Mouse (Mus musculus) cerebellum, adult 2 months (tissue): Measurements from ENCODE around the gene Galr3. TPM values are rescaled to one million over a fixed set of nuclear protein-coding genes. Genes with fewer than 3 reads are reported as not detected.
A peak's percentile ranks its signal among the peaks of the same experiment; 100 is the strongest.

Experiments
- DNase-seq, 2 experiments: peaks; one replicate each; pipeline ENCODE4 v3.0.0; 2021
- H3K27ac ChIP-seq: fragments of 200-500 bp; 2 replicates; pipeline ENCODE4 v1.5.1; 2012; ENCODE audit warnings: low read length, control low read depth, inconsistent platforms; ENCODE audit not compliant: insufficient read depth
- H3K27me3 ChIP-seq: fragments of 200-500 bp; 2 replicates; pipeline ENCODE4 v1.6.1; 2012; ENCODE audit warnings: inconsistent platforms, mild to moderate bottlenecking, low read length, moderate library complexity; ENCODE audit not compliant: control insufficient read depth, insufficient read depth
- H3K4me1 ChIP-seq: fragments of 200-500 bp; 2 replicates; pipeline ENCODE4 v1.6.1; 2011; ENCODE audit warnings: low read length; ENCODE audit not compliant: control insufficient read depth, insufficient read depth
- H3K4me3 ChIP-seq: fragments of 200-500 bp; replicated peaks from 2 replicates; pipeline ENCODE3; 2011; ENCODE audit warnings: mild to moderate bottlenecking, low read depth, low read length, control low read depth; ENCODE audit not compliant: insufficient read depth
- CTCF ChIP-seq: fragments of 200-500 bp; IDR thresholded peaks from 2 replicates; pipeline ENCODE4 v1.5.1; 2011; ENCODE audit warnings: low read depth, mild to moderate bottlenecking, control low read depth, low read length, moderate library complexity, borderline replicate concordance; ENCODE audit not compliant: insufficient read depth
- POLR2A ChIP-seq: fragments of 200-500 bp; IDR thresholded peaks from 2 replicates; pipeline ENCODE4 v1.6.1; 2011; ENCODE audit warnings: low read length, control low read depth, borderline replicate concordance; ENCODE audit not compliant: insufficient read depth
- WGBS: fragments of 180-500 bp; shearing (Covaris S2); methylation state at CpG from one replicate; pipeline ENCODE4 v1.1.7; 2018; 5-methylcytosine and 5-hydroxymethylcytosine counted together
- polyA plus RNA-seq: library from polyadenylated mRNA; depleted of rRNA; stranded (reverse); fragments of >200 nt; gene quantifications from 2 replicates; pipeline ENCODE4 v1.2.3, GENCODE M21; 2012; rRNA removed

Gene Galr3
- polyA plus RNA-seq, 1 experiment: 0.26 TPM

GRCm38 (mm10) chr15:79073752-79074151 is 32.1 kb downstream of the Galr3 start:
- no peak overlapping the region for H3K4me3 ChIP-seq
- TF ChIP-seq POLR2A (no peak), CTCF (no peak)
- H3K27ac ChIP-seq: no peak overlapping the region

GRCm38 (mm10) chr15:79074446-79074845 is 32.8 kb downstream of the Galr3 start:
- H3K27me3 ChIP-seq: no peaks in the 10 kb centered on the region
- DNase-seq: no peak
- peak overlapping the region; percentile 100 for H3K4me3 ChIP-seq
- 39% methylated on average over 10 of the region's 10 CpGs for WGBS
- peak overlapping the region; percentile 86; the same call in 1 of the 2 replicates for H3K27ac ChIP-seq
- TF ChIP-seq POLR2A: no peak
- no peak for TF ChIP-seq CTCF
- peaks cover 13% of the 10 kb centered on the region for H3K4me1 ChIP-seq

More at GRCm38 (mm10) chr15:79073752-79074151, 32.1 kb downstream of the Galr3 start:
- Histone ChIP-seq H3K27me3 (no peaks in the 10 kb centered on the region), H3K4me1 (peaks cover 13% of the 10 kb centered on the region)
- no peak for DNase-seq

- no peaks in the 10 kb centered on the region for H3K27me3 ChIP-seq
- H3K4me3 ChIP-seq: peak within 1 kb of the TSS; percentile 100
- no peak for TF ChIP-seq POLR2A
- TF ChIP-seq CTCF: no peak
- DNase-seq: peak; percentile 87
- H3K4me1 ChIP-seq: peaks cover 13% of the 10 kb centered on the region
- under 1% methylated on average over 49 of the region's 49 CpGs for WGBS
- peak within 1 kb of the TSS; percentile 86 for H3K27ac ChIP-seq
Measured at GRCm38 (mm10) chr15:79074913-79075532, 33.3 kb downstream of the Galr3 start, which contains the start of gene Eif3l. Eif3l (plus strand) TSS chr15:79075179.

GRCm38 (mm10) chr15:79075658-79076365 is 34.1 kb downstream of the Galr3 start:
- no peaks in the 10 kb centered on the region for H3K27me3 ChIP-seq
- H3K27ac ChIP-seq: no peak overlapping the region
- 36% methylated on average over 15 of the region's 15 CpGs for WGBS
- TF ChIP-seq POLR2A (no peak), CTCF (no peak)
- no peak for DNase-seq
- peak overlapping the region; percentile 100 for H3K4me3 ChIP-seq
- peaks cover 13% of the 10 kb centered on the region for H3K4me1 ChIP-seq

GRCm38 (mm10) chr15:79079567-79079966 is 37.9 kb downstream of the Galr3 start:
- DNase-seq: no peak
- no peak overlapping the region for H3K27ac ChIP-seq
- H3K27me3 ChIP-seq: no peaks in the 10 kb centered on the region
- H3K4me1 ChIP-seq: peaks cover 9% of the 10 kb centered on the region; the same call in 1 of the 2 replicates
- no peak overlapping the region for H3K4me3 ChIP-seq
- TF ChIP-seq CTCF (no peak), POLR2A (no peak)
- 99% methylated on average over 7 of the region's 7 CpGs for WGBS

DNA sequence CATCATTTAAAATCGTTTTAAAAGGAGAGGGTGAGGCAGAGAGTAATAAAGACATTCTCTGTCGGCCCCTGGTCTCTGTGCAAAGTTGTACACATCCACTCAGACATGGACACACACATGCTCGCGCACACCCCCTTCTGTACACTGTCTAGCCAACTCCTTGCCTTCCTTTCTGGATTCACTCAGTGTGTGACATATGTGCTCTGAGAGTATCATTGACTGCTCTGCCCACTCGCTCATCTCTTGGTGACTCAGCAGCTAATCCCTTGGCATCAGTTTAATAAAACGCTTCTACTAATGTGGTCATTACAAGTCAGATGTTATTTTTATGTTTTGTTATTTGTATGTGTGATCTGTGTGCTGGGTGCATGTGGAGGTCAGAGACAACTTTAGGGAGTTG is 50.6 kb downstream of the Galr3 start:
- DNase-seq: no peak
- Histone ChIP-seq H3K4me1 (no peaks in the 10 kb centered on the region), H3K27me3 (no peaks in the 10 kb centered on the region), H3K4me3 (no peak overlapping the region), H3K27ac (no peak overlapping the region)
- TF ChIP-seq POLR2A (no peak), CTCF (no peak)
- WGBS: 67% methylated on average over 6 of the region's 6 CpGs

Other genes with a start within 250 kb of the Galr3 start
- 7.1 and 8.2 TPM in 2 replicates for gene Card10, start 238.8 kb upstream of the Galr3 start, polyA plus RNA-seq
- 73.2 and 77.3 TPM in 2 replicates for gene Cdc42ep1, start 199.3 kb upstream of the Galr3 start, polyA plus RNA-seq
- gene Lgals2, start 186.4 kb upstream of the Galr3 start, polyA plus RNA-seq: 0.87 and 1.2 TPM in 2 replicates
- gene Gga1, start 164.7 kb upstream of the Galr3 start, polyA plus RNA-seq: 80.8 and 82.5 TPM in 2 replicates
- 0.10 TPM in 2 replicates for gene Gm49510, start 142.2 kb upstream of the Galr3 start, polyA plus RNA-seq
- gene Sh3bp1, start 142.1 kb upstream of the Galr3 start, polyA plus RNA-seq: 25.8 and 28.2 TPM in 2 replicates
- 204 and 211 TPM in 2 replicates for gene Pdxp, start 128.0 kb upstream of the Galr3 start, polyA plus RNA-seq
- gene Lgals1, start 115.2 kb upstream of the Galr3 start, polyA plus RNA-seq: 64.7 and 71.7 TPM in 2 replicates
- gene Nol12, start 107.0 kb upstream of the Galr3 start, polyA plus RNA-seq: 30.7 and 34.4 TPM in 2 replicates
- 35.3 and 39.4 TPM in 2 replicates for gene Triobp, start 94.2 kb upstream of the Galr3 start, polyA plus RNA-seq
- 197 and 242 TPM in 2 replicates for gene H1f0, start 13.4 kb upstream of the Galr3 start, polyA plus RNA-seq
- gene Ankrd54, start 21.0 kb downstream of the Galr3 start, polyA plus RNA-seq: 40.7 and 42.8 TPM in 2 replicates
- 88.1 and 93.0 TPM in 2 replicates for gene Eif3l, start 33.3 kb downstream of the Galr3 start, polyA plus RNA-seq
- 35.9 and 37.0 TPM in 2 replicates for gene Micall1, start 67.0 kb downstream of the Galr3 start, polyA plus RNA-seq
- gene Polr2f, start 99.1 kb downstream of the Galr3 start, polyA plus RNA-seq: 107 and 110 TPM in 2 replicates
- gene 1700088E04Rik, start 99.4 kb downstream of the Galr3 start, polyA plus RNA-seq: 6.7 and 10.8 TPM in 2 replicates
- 68.1 and 80.8 TPM in 2 replicates for gene Sox10, start 123.4 kb downstream of the Galr3 start, polyA plus RNA-seq
- 93.1 and 95.8 TPM in 2 replicates for gene Pick1, start 187.3 kb downstream of the Galr3 start, polyA plus RNA-seq
- 0.33 and 0.67 TPM in 2 replicates for gene Gm49486, start 187.5 kb downstream of the Galr3 start, polyA plus RNA-seq
- 0.47 and 1.7 TPM in 2 replicates for gene Slc16a8, start 212.9 kb downstream of the Galr3 start, polyA plus RNA-seq
- 0.21 and 0.52 TPM in 2 replicates for gene Baiap2l2, start 243.7 kb downstream of the Galr3 start, polyA plus RNA-seq